Mouse (Mus musculus): ENCODE results near the gene Hacd2.

Hacd2 gene

GRCm38 (mm10) chr16:35127270-35127669 is 105.0 kb downstream of the Hacd2 start:
- DNase-seq, result no peak

GRCm38 (mm10) chr16:35130172-35130571 is 107.9 kb downstream of the Hacd2 start:
- DNase-seq, result no peak

GRCm38 (mm10) chr16:35139416-35139815 is 117.2 kb downstream of the Hacd2 start:
- no peak for DNase-seq

- DNase-seq, result no peak
Measured at GRCm38 (mm10) chr16:35139873-35140619, 117.8 kb downstream of the Hacd2 start.

- no peak for DNase-seq
Measured at GRCm38 (mm10) chr16:35140620-35140975, 118.4 kb downstream of the Hacd2 start.

GRCm38 (mm10) chr16:35141839-35142238 is 119.6 kb downstream of the Hacd2 start:
- no peak for DNase-seq

- no peak for DNase-seq
Measured at GRCm38 (mm10) chr16:35146153-35146552, 123.9 kb downstream of the Hacd2 start.

GRCm38 (mm10) chr16:35153146-35153755 is 131.0 kb downstream of the Hacd2 start:
- no peak for DNase-seq

- DNase-seq, result no peak
Measured at GRCm38 (mm10) chr16:35154245-35154640, 132.0 kb downstream of the Hacd2 start.

- no peak for DNase-seq
Measured at GRCm38 (mm10) chr16:35154641-35155390, 132.6 kb downstream of the Hacd2 start, which contains the start of gene Adcy5. Adcy5 (plus strand) TSS chr16:35154877.

- DNase-seq, result peak; percentile 8 to 10
Measured at GRCm38 (mm10) chr16:35155391-35156305, 133.4 kb downstream of the Hacd2 start.

GRCm38 (mm10) chr16:35156306-35156695 is 134.1 kb downstream of the Hacd2 start:
- DNase-seq, result peak; percentile 52

- no peak for DNase-seq
Measured at GRCm38 (mm10) chr16:35156832-35157231, 134.6 kb downstream of the Hacd2 start.

All from B cell, adult 2 months (primary cell).